Mouse (Mus musculus): ENCODE results near the gene Tada2b. TPM values are rescaled to one million over a fixed set of nuclear protein-coding genes. Genes with fewer than 3 reads are reported as not detected.

Gene Tada2b
- total RNA-seq, 4 experiments from 2014 or later: 13.8 to 17.5 (median 15.3) TPM

DNA sequence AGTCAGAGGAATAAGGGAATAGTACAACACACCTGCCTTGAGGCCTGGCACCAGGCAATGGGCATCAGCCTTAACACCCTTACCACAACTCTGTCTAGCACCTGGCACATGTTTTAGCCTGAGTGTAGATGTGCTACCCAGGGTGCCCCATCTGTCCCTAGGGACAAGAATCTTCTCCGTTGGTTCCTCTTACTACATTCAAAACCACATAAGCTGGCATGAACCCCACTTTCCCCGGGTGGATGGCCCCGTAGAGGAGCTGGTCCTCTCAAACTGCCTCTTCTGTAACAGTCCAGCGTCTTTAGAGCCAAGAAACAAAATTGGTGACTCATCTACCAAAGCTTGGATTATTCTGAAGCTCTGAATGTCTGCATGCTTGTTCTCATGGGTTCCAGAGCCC is 3.7 kb downstream of the Tada2b start:
- no peak for DNase-seq (ENCODE audit: low spot score)

GRCm38 (mm10) chr5:36479735-36480134 is 4.3 kb downstream of the Tada2b start:
- no peak for DNase-seq (ENCODE audit: low spot score)

- peak; percentile 33 for DNase-seq (ENCODE audit: low spot score)
These were observed 5.3 kb downstream of the Tada2b start for GRCm38 (mm10) chr5:36478540-36479420.

DNA sequence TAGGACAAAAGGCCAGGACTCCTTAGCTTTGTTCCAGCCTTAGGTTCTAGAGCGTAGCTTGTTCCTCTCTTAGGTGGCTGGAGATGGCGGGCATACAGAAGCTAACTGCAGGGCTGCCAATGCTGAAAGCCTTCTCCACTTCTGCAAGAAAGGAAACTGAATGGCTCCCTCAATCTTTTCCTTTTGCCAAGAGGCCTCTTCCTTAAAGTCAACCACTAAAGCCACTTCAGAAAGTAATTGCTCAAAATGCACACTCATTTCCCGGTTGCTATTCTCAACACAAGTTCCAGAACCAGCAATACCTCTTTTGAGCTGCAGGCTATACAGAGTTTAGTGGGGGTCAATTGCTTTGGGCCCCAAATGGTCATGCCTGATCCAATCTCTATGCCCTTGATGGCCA is 6.6 kb downstream of the Tada2b start:
- DNase-seq (ENCODE audit: low spot score): no peak

GRCm38 (mm10) chr5:36474283-36474682 is 9.8 kb downstream of the Tada2b start:
- peak; percentile 58 for DNase-seq (ENCODE audit: low spot score)

- DNase-seq (ENCODE audit: low spot score): no peak
These were observed 11.0 kb downstream of the Tada2b start for GRCm38 (mm10) chr5:36472876-36473655.

DNA sequence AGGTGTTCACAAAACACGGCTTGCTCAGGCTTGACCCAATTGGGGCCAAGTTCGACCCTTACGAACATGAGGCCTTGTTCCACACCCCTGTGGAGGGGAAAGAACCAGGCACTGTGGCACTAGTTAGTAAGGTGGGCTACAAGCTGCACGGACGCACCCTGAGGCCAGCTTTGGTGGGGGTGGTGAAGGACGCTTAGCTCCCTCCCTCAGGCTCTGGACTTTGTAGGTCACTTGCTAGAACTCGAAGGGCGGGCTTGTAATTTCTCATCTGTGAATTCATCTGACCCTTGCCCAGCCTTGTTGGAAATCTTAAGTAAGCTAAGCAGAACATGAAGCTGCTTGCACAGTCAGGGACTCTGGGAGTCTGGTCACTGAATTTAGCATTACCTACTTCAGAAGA is 12.9 kb downstream of the Tada2b start:
- no peak for DNase-seq (ENCODE audit: low spot score)

- DNase-seq (ENCODE audit: low spot score): no peak
These were observed 18.2 kb downstream of the Tada2b start for GRCm38 (mm10) chr5:36465889-36466288.

- DNase-seq (ENCODE audit: low spot score): peak; percentile 100
These were observed 19.1 kb downstream of the Tada2b start, which contains the start of gene Grpel1 for GRCm38 (mm10) chr5:36464709-36465661. TSS of gene Grpel1 (plus strand) at chr5:36464998.

DNA sequence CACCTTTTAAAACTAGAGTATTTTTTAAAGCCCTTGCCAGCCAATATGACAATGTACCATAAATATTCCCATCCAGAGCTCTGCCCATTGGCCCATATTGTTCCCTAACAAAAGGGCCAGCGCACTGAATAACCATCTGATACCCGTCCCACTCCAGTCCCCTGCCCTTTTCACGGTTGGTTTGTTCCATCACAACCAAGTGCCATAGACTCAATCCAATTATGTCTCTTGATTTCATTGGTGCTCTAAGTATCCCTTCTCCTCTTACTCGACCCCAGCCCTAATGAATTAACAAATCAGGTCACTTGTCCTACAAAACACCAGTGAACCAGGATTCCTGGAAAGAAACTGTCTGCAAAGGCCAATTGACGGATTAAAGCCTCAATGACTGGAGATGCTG is 20.7 kb downstream of the Tada2b start:
- no peak for DNase-seq (ENCODE audit: low spot score)

DNA sequence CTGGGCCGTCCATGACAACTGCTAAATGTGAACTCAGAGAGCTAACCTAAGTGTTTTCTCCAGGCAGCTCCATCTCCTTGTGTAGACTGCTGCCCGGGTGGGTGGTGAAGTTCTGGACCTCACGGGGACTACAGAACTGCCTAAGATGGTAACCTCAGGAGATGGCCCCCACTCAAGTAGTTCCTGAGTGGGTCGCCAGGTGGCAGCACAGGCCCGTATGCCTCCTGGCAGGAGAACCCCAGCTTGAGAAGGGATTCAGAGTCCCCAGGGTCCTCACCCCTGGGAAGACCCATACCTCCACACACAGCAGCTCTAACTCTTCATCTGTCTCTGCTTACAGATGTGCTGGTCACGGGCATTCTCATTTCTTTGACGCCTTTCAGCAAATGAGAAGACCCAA is 21.3 kb downstream of the Tada2b start:
- DNase-seq (ENCODE audit: low spot score): peak; percentile 74

DNA sequence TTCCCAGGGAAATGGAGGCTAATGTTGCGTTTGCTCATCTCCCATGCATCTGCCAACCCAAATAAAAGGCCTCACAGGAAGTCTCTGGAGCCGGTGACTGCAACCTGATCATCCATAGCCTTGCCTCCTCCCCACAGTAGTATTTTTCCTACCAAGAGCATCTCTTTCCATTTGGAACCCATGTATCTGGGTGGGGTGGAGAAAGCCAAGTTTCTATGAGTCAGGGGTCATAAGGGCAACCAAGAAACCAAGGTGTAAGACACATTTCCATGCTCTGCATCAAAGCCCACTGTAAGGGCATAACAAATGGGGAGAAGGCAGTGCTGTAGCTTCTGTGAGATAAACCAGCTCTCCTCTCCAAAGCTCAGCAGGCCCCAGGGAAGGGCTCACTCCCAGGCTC is 22.9 kb downstream of the Tada2b start:
- no peak for DNase-seq (ENCODE audit: low spot score)

DNA sequence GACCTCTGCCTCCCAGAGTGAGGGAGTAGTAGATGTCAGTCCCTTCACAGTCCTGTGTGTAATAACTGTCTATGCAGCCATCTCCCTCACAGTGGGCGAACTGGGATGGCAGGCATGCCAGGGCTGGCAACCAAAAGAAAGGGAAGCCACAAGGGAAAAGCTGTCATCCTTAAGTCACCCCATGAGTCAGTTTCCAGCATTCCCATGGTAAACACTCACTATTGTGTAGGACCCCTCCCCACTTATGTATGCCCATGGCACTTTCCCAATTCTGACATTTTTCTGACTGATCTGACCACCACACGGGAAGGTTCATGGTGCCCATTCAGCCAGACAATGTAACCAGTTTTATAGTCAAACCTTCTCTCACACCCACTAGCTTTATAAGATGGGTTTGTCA is 23.4 kb downstream of the Tada2b start:
- DNase-seq (ENCODE audit: low spot score): no peak

GRCm38 (mm10) chr5:36458926-36459325 is 25.2 kb downstream of the Tada2b start:
- DNase-seq (ENCODE audit: low spot score): peak; percentile 40

DNA sequence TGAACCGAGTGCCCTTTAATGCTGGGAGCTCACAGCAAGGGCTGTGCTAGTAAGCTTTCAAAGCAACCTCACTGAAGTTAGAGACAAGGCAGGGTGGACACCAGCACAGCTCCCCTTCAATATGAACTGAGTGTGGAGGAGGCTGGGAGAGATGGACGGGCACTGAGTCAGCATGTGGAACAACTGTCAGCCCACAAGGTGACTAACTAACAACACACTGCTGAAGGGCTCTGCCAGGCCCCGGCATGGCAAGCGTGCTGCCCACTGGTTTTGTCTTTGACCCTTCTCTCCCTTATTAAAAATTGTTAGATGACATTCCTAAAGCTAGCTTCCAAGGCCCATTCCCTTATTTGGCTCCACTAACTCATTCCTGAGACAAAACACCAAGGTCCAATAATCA is 26.4 kb downstream of the Tada2b start:
- DNase-seq (ENCODE audit: low spot score): no peak

- DNase-seq (ENCODE audit: low spot score): no peak
These were observed 31.3 kb downstream of the Tada2b start for GRCm38 (mm10) chr5:36452821-36453220.

DNA sequence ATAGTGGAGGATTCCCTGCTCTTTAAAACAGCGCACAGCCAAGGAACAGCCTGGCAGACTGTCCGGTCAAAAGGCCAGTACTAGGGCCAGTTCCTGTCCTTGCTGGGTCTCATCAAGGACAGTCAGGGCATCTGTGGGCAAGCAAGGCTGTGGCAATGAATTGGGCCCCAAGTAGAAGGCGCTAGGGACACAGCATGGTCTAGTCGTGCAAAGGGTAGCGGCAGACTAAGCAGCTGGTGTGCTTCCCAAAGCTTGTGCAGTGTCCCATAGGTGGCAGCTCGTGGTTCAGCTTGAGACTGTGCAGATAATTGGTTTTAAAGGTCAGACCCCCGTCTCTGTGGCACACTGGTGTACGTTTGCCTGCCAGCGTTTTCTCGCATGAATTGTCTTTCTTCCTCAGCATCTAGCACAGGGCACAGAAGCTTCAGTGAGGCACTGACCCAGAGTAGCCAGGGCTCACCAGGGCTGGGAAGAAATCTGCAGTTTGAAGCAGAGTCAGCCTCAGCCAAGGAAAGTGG is 32.2 kb downstream of the Tada2b start:
- no peak for DNase-seq (ENCODE audit: low spot score)

DNA sequence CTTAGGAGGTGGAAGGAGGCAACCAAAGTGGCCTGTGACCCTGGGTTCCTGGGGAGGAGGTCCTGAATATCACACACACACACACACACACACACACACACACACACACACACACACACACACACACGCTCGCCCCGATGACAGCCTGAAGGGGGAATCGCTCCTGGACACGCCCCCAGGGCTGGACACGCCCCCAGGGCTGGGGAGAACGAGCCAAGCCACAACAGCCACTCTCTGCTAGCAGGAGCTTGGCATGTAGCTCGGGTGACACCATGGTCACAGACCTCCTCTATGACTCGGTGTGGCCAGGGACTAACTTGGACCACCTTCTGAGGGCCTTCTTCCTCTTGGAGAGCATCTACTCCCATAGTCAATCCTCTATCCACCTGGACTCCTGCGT is 33.0 kb downstream of the Tada2b start:
- no peak for DNase-seq (ENCODE audit: low spot score)

DNA sequence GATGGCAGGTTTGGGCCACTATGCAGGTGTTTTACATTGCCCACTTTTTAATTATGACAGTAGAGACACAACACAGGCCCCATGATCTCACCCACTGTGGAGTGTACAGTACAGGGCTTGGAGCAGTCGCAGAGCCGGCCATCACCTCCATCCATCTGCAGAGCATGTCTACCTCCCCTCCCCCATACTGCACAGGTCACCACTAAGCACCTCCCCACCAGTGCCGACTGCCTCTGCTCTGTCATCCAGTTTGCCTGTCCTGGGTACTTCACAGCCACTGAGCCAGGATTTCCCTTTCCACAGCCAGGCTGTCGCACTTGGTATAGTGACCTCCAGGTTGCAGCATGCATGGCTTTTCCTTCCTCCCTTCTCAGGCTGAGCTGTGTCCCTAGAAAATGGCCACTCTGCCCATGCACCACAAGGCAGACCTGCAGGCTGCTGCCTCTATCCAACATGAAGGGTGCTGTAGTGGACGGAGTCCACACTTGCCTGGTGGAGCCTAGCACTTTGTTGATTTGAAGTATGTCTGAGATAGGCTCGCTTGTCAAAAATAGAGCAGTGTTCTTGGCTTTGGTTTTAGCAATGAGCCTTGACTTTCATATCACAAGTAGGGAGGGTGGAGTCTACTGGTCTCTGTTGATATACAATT is 34.3 kb downstream of the Tada2b start:
- DNase-seq (ENCODE audit: low spot score): peak; percentile 22

- DNase-seq (ENCODE audit: low spot score): no peak
These were observed 36.2 kb downstream of the Tada2b start for GRCm38 (mm10) chr5:36447872-36448271.

All from heart, adult 8-10 months (tissue).